Mouse (Mus musculus): ENCODE data around the gene Scamp2.
A peak's percentile ranks its signal among the peaks of the same experiment; 100 is the strongest.

GRCm38 (mm10) chr9:57629118-57629874 lies 68.6 kb downstream of the Scamp2 start:
- 0 out of 2 replicates have a peak, but pooled peaks have one; percentile 10 for TF ChIP-seq POLR2A (IDR thresholded peaks at IDR 0.05; ENCODE audit: borderline replicate concordance, extremely low read depth, low read depth, low read length)
- peak; percentile 98 for TF ChIP-seq CTCF (IDR thresholded peaks at IDR 0.05; ENCODE audit: insufficient read depth, low read length)
